Mouse (Mus musculus) testis, postnatal 14 days (tissue): ENCODE measurements around the gene Mrtfa.

Experiments
- DNase-seq: peaks from one replicate; pipeline ENCODE4 v3.0.0; 2021; ENCODE audit warnings: low spot score

Gene Mrtfa

DNA sequence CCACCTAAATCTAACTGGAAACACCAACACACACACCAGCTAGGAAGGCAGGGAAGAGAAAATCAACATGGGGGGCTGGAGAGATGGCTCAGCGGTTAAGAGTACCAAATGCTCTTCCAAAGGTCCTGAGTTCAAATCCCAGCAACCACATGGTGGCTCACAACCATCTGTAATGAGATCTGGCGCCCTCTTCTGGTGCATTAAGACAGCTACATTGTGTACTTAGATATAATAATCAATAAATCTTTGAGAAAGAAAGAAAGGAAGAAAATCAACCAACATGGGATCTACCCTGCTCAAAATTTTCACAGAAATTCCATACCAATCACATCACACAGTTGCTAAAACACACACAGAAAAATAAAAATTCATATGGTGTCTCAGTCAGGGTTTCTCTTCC, 34.1 kb downstream of the Mrtfa start:
- no peak for DNase-seq

DNA sequence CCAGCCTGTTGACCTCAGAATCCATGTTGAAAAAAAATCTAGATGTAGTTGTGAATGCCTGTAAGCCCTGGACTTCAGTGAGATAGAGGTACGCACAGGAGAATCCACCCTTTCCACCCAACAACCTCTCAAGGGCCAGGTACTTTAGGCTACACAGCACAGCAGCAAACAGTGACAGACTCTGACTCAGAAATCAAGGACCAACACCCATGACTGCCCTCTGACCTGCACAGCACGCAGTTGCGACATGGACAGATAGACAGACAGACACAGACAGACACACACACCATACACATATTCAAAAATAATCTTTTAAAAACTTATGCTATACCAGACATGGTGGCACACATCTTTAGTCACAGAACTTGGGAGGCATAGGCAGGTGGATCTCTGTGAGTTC, 34.7 kb downstream of the Mrtfa start:
- no peak for DNase-seq

DNA sequence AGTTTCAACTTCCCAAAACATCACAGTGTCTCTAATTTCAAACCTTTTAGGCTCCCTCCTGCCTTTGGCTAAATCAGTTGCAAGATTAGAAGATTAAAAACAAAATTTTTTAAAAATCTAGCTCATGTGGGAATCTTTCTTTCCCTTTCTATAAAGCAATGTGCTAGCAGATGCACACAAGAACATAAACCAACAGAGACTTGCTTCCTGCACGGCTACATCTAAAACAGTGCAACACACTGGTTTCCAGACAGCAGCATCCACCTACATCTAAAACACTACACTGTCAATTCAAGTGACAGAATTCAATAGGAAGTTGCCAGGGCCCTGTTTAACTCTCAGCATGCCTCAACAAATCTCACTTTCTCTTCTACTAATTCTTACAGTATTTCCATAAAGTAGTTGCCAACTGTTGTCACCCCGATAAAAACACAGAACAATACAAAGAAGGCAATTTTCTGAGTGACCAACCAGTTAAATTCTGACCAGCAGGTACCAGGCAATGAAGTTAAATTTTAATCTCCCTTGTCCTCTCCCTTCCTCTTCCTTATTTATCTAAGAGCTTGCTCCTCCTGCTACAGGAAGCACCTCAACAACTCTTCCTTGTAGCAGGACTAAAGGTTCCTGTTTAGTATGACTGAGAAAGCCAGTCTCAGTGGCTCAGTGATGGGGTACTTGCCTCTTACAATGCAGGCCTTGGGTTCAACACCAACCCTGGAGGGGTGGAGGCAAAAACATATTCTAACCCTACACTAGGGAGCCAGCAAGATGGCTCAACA, 35.5 kb downstream of the Mrtfa start:
- no peak for DNase-seq

DNA sequence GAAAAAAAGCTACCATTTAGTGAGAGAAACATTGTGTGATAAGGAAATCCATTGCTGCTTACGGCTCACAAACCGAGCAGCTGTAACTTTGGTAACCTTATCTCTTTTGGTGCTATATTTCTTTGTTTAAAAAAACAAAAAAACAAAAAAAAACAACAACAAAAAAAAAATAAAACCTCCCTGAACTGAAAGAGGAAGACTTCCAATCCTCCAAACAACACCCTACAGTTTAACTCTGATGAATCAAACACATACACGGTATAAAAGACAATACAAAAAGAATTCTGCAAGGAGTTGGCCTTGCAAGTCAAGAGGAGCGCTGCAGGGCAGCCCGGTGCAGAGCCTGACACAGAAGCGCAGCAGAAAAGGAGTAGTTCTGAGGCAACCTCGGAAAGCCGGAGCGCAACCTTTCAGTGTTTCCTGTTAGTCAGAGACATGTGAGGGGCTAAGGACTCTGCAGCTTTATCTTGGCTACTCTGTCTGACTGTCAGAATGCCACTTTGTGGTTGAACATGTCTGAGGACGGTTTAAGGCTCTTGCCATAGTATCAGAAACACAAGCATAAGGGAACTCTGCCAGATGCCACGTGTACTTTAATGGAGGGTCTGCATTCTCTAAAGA, 48.5 kb downstream of the Mrtfa start:
- no peak for DNase-seq

DNA sequence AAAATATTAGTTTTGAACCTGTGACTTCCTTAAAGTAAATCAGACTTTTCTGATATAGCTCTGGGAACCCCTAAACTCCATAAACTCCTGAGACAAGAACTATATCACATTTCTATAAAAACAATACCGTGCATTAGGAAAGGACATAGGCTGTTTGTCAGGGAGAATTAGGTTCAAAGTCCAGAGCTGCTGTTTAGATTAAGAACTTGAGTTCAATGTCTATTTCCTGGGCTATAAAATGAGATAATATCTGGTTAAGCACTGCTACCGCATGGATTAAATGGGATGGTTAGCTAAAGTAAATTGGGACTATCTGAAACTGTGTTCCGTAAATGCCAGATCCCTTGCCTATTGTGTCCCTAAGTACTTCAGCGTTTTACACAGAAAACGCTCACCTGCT, 50.6 kb downstream of the Mrtfa start:
- no peak for DNase-seq

DNA sequence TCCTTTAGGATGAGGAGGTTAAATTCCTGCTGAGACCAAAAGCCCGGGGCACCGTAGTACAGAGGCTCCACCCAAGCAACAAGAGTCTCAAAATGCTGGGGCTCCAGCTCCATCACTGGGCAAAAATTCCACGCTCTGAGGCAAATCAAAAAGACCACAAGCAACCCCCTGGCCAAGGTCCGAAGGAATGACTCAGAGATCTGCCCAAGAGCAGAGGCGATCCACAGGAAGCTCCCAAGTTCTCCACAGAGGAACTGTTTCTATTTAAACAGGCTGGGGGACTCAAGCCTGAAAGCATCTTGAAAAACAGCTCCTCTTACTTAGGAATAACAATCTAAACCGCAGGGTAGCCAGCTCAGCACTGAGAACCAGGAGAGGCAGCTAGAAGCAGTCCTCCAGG, 53.3 kb downstream of the Mrtfa start:
- DNase-seq: no peak

DNA sequence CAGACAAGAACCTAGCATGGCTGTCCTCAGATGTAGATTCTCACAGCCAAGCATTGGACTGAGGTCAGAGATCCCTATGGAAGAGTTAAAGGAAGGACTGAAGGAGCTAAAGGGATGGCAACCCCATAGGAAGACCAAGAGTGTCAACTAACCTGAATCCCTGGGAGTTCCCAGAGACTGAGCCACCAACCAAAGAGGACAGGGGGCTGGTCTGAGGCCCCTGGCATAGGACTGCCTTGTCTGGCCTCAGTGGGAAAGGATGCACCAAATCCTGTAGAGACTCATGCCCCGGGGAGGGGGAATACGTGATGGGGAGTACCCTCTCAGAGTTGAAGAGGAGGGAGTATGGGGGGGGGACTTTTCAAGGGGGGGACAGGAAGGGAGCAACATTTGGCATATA, 56.8 kb downstream of the Mrtfa start:
- DNase-seq: no peak

DNA sequence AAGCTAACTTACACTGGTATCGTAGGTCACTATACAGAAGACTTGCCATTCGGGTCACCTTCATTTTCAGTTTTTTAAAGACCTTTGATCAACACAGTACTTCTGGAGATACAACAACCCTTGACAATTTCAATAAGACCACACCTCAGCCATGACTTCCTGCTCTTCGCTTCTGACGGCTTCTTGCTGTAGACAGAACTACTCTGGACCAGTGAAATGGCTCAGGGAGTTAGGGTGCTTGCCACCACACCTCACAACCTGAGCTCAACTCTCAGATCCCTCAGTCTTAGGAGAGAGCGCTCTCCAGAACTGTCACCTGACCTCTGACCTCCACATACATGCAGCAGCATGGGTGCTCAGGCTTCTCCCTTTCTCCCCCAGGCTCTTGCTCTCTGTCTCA, 59.4 kb downstream of the Mrtfa start:
- no peak for DNase-seq

DNA sequence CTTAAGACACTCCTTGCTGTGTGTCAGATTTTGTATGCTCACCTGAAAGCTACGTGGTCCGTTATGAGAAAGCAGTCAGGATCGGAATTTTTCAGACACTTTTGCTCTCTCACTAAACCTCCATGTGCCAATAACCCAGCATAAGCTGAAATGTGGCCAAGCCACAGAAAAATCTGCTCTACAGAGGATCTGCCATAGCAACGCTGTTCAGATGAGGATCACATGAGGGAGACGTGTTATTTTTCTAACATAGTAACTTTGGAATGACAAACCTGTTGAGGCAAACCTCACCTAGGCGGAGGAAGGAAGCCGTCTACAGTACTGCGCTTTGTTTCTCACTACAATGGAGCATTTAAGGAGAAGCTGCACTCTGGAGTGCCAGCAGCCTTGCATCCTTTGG, 60.6 kb downstream of the Mrtfa start:
- no peak for DNase-seq

DNA sequence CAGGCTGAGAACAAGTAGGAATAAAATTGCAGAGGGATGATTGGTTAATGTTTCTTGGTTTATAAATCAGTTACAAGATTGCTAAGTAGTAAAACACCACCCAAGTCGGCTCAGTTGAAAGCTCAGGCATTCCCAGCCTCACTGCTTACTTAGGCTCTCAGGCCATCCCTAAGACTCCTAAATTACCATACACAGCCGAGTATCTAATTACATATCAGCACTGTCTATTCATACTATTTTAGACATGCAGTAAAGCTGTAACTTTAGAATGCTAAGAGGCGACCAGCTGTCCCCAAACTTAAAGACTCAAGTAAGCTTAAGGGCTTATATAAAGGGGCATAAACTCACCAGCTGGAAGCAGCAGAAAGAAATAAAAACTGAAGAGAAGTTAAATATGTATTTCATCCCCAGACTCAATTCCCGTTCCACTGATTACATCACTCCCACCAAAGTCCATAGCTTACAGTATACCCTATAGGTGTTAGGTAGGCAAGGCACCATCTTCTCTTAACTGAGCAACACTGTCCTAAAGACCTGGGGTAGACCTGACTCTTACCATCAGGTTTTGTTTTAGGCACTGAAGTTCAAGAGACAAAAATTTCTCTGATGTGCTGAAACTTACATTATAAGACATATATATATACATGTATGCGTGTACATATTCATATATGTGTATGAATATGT, 62.3 kb downstream of the Mrtfa start:
- no peak for DNase-seq

DNA sequence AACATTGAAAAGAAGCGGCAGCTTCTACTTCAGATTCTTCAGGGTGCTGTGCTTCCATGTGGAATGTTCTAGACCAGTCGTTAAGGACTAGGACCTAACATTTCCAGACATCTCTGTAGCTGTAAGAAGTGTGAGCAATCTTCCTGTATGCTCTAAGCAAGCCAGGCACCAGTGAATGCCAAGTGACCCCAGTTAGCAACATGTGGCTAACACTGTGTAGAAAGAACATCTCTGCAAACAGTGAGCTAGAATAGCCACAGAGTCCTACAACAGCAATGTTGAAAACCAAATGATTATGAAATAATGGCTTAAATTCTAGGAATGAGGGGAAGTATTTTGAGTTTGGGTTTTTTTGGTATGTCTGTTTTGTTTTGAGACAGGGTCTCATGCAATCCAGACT, 66.3 kb downstream of the Mrtfa start:
- DNase-seq: no peak

DNA sequence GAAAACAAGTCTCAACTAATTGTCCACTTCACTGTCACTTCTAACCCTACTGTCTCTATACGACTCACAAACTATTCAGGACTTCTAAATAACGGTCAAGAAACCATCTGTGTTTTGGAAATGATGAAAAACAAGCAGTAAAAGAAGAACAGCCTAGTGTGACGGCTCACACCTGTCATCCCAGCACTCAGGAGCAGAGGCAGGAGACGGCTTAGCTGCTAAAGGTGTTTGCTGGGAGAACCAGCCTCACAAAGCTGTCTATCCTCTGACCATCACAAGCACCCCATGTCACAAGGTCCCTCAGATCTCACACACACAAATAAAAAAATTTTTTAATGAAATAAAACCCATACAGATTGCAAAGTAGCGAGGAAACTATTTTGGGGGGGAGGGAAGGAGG, 67.4 kb downstream of the Mrtfa start:
- DNase-seq: no peak

DNA sequence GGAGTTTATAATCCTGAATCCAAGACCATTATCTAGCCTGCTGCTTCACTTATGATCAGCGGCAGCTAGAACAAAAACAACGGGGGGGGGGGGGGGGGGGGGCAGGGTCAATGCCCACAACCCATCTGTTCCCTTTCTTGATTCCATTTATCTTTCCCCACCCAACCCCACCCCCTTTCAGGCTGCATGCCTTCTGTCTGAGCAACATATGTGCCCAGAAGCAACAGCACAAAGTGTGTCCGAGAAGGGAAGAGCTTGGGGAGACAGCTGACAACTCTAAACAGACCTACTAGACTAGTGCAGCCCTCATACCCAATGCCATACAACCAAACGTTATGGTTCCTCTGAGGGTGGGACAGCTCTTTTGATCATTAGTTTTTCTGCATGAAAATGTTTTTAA, 68.0 kb downstream of the Mrtfa start:
- no peak for DNase-seq

DNA sequence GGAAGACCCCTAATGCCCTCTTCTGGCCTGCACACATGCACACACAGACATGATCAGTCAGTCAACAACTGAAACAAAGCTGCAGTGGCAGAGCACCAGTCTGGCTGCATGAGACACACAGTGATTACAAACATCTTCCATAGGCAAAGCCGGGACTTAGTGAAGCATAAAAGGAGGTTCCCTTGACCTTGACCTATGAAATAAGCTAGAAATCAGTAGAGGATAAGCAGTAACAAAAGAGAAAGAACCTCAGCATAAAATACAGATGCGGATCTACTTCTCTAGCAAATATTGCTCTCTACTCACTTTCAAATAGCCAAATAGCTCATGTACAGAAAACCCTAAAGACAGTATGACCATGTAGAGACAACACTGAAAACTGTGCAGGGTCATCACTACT, 68.5 kb downstream of the Mrtfa start:
- DNase-seq: no peak

DNA sequence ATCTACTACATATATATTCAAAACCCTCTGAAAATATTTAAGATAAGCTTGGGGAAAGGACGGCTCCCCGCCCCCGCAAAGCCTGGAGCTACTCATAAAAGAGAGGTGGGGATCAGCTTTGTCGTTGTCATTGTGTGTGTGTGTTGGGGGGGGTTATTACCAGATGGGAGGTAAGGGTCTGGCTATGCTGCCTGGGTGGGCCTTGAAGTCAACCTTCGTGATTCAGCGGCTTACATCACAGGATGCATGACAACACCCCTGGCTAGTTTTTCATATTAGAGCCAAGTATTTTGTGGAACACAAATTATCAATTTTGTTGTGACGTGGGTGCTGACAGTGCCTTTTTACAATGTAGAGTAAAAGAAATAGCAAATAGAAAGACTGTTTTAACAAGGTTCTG, 69.6 kb downstream of the Mrtfa start:
- DNase-seq: no peak

DNA sequence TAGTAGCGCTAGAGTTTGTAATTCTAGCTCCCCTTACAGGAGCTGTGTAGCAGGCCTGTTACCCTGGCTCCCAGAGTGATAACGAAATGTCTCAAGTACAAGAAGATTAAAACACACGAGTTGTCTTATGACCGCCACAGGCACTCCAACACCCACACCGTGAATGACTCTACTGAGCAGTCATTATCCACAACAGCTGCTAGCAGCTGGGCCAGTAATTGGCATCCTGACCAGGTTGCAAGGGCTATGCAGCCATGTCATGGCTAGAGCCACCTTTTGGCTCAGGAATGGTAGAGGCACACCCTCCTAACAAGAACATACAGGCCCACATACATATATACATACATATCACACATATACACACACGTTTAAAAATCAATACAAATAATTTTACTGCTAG, 70.4 kb downstream of the Mrtfa start:
- DNase-seq: no peak

DNA sequence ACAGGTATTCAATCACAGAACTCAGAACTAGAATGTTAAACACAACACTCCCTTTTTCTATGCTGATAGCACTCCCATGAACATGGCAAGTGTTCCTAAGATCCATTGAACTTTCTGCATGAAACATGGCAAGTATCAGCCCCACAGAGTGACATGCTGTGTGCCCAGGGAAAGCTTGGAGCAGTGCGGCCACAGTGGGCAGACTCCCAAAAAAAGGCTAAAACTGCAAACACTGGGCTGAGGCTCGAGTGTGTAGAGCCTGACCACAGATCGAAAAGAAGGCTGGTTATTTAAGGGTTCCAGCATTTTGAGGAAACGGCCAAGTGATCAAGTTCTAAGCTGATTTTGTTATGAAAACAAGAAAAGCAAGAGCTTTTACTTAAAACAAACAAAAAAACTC, 72.3 kb downstream of the Mrtfa start:
- DNase-seq: no peak

DNA sequence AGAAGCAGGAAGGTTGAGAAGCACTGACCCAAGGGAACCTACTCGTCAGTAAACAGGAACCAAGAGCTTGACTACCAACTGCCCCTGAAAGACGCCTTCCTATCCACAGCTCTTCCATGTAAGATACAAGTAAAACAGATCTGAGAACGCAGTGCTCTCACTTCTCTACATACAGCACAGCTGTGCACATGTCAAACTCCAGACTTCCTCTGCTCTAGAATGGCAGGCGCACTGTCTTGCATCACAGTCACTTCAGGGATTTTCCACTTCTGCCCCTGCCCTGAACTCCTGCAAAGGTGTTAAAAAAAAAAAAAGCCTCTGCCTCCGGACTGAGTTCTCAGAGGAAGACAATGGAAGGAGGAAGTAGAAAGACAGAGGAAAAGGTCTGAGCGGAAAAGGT, 78.0 kb downstream of the Mrtfa start:
- DNase-seq: no peak

DNA sequence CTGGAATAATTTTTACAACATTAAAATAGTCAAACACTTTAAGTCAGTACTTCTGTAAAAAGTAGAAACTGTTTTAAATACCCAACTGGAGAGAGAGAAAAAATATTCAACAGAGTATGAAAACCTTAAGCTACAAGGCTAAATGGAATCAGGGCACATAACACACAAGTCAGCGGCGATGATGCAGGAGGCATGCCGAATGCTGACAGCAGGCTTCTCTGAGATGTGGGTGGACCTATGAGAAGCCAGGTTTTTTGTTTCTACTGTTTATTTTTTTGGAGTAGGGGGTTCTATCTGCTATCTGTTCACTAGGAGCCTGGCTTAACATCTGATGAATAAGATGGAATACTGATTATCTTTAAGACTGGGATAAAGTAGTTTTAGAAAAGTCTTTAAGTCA, 80.2 kb downstream of the Mrtfa start:
- no peak for DNase-seq

DNA sequence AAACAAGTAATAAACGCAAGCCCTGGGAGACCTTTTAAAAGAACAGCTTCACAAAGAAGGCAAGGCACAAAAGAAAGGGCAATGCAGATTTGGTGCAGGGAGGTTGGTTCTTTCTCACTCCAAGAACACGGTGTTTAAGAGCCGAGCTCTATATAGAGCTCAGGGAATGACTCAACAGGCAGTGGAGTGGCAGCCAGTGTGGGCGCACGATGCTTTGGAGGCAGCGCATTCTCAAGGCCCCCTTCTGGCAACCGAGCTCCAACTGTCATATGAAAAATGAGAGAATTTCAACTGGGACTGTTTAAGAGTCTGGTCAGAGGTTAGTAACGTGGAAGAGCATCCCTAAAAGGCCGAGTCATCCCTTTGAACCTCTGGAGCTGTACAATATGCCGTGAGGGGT, 84.6 kb downstream of the Mrtfa start:
- DNase-seq: no peak

DNA sequence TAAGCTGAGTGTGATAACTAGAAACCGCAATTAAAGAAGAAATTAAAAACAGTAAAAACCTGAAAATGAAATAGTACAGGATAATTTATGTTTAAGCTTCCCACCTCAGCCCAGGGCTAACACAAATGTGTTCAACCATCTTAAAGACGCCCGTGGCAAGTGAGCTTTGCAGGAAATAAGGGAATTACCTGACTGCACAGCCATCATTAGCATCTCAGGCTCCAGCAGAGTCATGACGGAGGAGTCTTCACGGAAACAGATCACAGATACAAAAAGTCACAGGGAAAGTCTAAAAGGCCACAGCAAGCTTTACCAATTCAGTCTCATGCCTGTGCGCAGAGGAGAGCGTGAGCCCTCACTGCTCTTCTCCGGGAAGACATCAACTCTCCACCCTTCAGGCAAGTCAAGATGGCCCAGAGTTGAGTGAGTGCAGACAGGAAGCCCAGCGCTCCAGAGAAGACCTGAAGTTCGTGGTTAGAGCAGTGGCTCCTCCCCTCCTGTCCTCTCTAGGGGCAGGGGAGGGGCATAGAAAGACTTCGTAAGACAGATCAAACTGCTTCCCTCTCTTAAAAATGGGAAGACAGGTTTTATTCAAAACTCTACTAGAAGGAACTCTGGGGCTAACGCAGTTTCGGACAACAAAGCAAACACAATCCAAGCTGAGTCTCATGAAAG, 85.8 kb downstream of the Mrtfa start:
- DNase-seq: no peak

DNA sequence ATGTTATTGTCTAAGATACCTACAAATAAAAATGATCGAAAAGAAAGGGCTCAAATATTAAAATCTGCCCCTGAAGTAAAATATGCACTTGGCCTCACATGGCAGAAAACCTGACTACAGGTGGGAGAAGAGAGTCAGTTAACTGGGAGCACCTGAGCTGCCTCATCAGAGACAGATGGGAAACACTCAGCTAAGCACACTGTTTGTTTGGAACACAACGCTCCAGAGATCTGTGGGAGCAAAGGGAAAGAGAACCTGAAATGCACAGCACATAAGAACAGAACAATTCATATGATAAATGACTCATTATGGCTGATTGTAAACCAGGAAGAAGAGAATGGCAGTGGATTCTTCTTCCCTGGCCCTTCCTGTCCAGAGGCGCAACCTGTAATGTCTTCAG, 87.1 kb downstream of the Mrtfa start:
- no peak for DNase-seq

DNA sequence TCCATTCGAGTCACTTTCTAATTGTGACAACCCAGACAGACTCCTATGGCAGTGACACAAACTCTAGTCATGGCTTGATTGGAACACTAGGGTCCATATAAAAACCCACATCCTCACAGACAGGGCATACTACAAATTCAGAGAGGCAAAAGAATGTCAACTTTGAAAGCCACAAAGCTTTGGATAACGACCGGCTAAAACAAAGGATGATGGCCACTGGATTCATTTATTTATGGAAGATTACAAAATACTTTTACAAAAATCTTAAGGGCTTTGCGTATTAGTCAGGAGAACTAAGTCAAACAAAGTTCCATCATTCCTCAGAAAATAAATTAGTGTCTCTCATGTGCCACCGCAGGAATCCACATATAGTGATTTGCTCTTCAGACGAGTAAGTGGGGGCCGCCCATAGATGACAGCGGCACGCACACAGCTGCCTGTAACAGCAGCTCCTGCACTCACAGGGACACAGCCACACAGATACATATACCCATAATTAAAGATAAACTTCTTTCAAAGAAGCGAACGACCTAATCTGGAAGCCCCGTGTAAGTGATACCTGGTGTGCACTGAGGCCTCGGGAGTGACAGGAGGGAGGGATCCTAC, 88.2 kb downstream of the Mrtfa start:
- DNase-seq: no peak
